Mouse (Mus musculus) monocyte, adult 2 months (primary cell): Measurements from ENCODE around the gene Pard3.

Experiments
- DNase-seq, 2 experiments: peaks; one replicate each; pipeline ENCODE4 v3.0.0; 2022; ENCODE audit warnings: low spot score in 2 of 2, low read depth in 1 of 2

Pard3 gene

GRCm38 (mm10) chr8:127063551-127064360, at the start of gene Pard3:
Gene Pard3 (plus strand): TSS chr8:127063893.
- no peak for DNase-seq

- DNase-seq, result no peak
Observed at GRCm38 (mm10) chr8:127021830-127022229, 41.9 kb upstream of the Pard3 start.

- no peak for DNase-seq
Observed at GRCm38 (mm10) chr8:127025256-127025717, 38.4 kb upstream of the Pard3 start.

GRCm38 (mm10) chr8:127025775-127026174, 37.9 kb upstream of the Pard3 start:
- no peak for DNase-seq

GRCm38 (mm10) chr8:127031476-127031875, 32.2 kb upstream of the Pard3 start:
- no peak for DNase-seq

GRCm38 (mm10) chr8:127038928-127039327, 24.8 kb upstream of the Pard3 start:
- no peak for DNase-seq

GRCm38 (mm10) chr8:127049996-127050395, 13.7 kb upstream of the Pard3 start:
- DNase-seq, result no peak

GRCm38 (mm10) chr8:127052132-127052531, 11.6 kb upstream of the Pard3 start:
- no peak for DNase-seq

GRCm38 (mm10) chr8:127055081-127055480, 8.6 kb upstream of the Pard3 start:
- no peak for DNase-seq

GRCm38 (mm10) chr8:127058759-127059158, 4.9 kb upstream of the Pard3 start:
- no peak for DNase-seq

- DNase-seq, result no peak
Observed at GRCm38 (mm10) chr8:127059826-127060225, 3.9 kb upstream of the Pard3 start.

- no peak for DNase-seq
Observed at GRCm38 (mm10) chr8:127064361-127065112, 844 bp downstream of the Pard3 start.

GRCm38 (mm10) chr8:127065113-127065473, 1.4 kb downstream of the Pard3 start:
- no peak for DNase-seq

- no peak for DNase-seq
Observed at GRCm38 (mm10) chr8:127065791-127066190, 2.1 kb downstream of the Pard3 start.

- DNase-seq, result no peak
Observed at GRCm38 (mm10) chr8:127066501-127066900, 2.8 kb downstream of the Pard3 start.

GRCm38 (mm10) chr8:127068719-127069118, 5.0 kb downstream of the Pard3 start:
- no peak for DNase-seq

- DNase-seq, result no peak
Observed at GRCm38 (mm10) chr8:127070225-127070624, 6.5 kb downstream of the Pard3 start.

- no peak for DNase-seq
Observed at GRCm38 (mm10) chr8:127073052-127073618, 9.4 kb downstream of the Pard3 start.

- DNase-seq, result no peak
Observed at GRCm38 (mm10) chr8:127076511-127076910, 12.8 kb downstream of the Pard3 start.

GRCm38 (mm10) chr8:127079244-127079805, 15.6 kb downstream of the Pard3 start:
- no peak for DNase-seq

GRCm38 (mm10) chr8:127081297-127081696, 17.6 kb downstream of the Pard3 start:
- DNase-seq, result no peak

GRCm38 (mm10) chr8:127082486-127082885, 18.8 kb downstream of the Pard3 start:
- no peak for DNase-seq
